Mouse (Mus musculus) neural tube, embryonic 14.5 days (tissue): ENCODE results near the gene Cops9. TPM values are rescaled to one million over a fixed set of nuclear protein-coding genes. Genes with fewer than 3 reads are reported as not detected.

Experiments used
- ATAC-seq: fragments of 200-750 bp; cut with Nextera tagmentation; 2 replicates; pipeline ENCODE4 v1.8.0; 2017; ENCODE audit warnings: low read depth, mild to moderate bottlenecking, moderate TSS enrichment, moderate library complexity
- H3K27ac ChIP-seq: fragments of 300-500 bp; sonication (generic); 2 replicates; pipeline ENCODE4 v1.5.1; 2014; ENCODE audit warnings: low read depth, mild to moderate bottlenecking, control low read depth, low read length, moderate library complexity, mixed read lengths
- H3K27me3 ChIP-seq: fragments of 300-500 bp; sonication (generic); 2 replicates; pipeline ENCODE4 v1.6.1; 2014; ENCODE audit warnings: low read length; ENCODE audit not compliant: control insufficient read depth, insufficient read depth
- H3K36me3 ChIP-seq: fragments of 300-500 bp; sonication (generic); 2 replicates; pipeline ENCODE4 v1.6.1; 2014; ENCODE audit warnings: low read length, mixed read lengths; ENCODE audit not compliant: control insufficient read depth, insufficient read depth
- H3K4me1 ChIP-seq: fragments of 300-500 bp; sonication (generic); 2 replicates; pipeline ENCODE4 v1.6.1; 2014; ENCODE audit warnings: low read length; ENCODE audit not compliant: control insufficient read depth, insufficient read depth
- H3K4me2 ChIP-seq: fragments of 300-500 bp; sonication (generic); 2 replicates; pipeline ENCODE4 v1.6.1; 2014; ENCODE audit warnings: mild to moderate bottlenecking, low read depth, low read length, control low read depth
- H3K4me3 ChIP-seq: fragments of 300-500 bp; sonication (generic); 2 replicates; pipeline ENCODE4 v1.5.1; 2014; ENCODE audit warnings: low read depth, low read length, control low read depth, mixed read lengths
- H3K9ac ChIP-seq: fragments of 300-500 bp; sonication (generic); replicated peaks from 2 replicates; pipeline ENCODE4 v1.6.1; 2014; ENCODE audit warnings: low read depth, mild to moderate bottlenecking, control low read depth, low read length, mixed read lengths
- H3K9me3 ChIP-seq: fragments of 300-500 bp; sonication (generic); 2 replicates; pipeline ENCODE4 v1.6.1; 2016; ENCODE audit warnings: low read length; ENCODE audit not compliant: control insufficient read depth
- WGBS: fragments of 180-500 bp; shearing (Covaris S2); extraction: QIAGEN DNeasy Blood & Tissue Kit; methylation state at CpG from one replicate; pipeline ENCODE4 v1.1.7; 2014; 5-methylcytosine and 5-hydroxymethylcytosine counted together
- polyA plus RNA-seq: library from polyadenylated mRNA; unstranded; fragments of >200 nt; fragmentation: Nextera tagmentation; extraction: Ambion mirVana; gene quantifications from 2 replicates; pipeline ENCODE4 v1.2.1, GENCODE M21; 2014

Gene Cops9
- polyA plus RNA-seq, 1 experiment from 2014 or later, result 641 TPM

DNA sequence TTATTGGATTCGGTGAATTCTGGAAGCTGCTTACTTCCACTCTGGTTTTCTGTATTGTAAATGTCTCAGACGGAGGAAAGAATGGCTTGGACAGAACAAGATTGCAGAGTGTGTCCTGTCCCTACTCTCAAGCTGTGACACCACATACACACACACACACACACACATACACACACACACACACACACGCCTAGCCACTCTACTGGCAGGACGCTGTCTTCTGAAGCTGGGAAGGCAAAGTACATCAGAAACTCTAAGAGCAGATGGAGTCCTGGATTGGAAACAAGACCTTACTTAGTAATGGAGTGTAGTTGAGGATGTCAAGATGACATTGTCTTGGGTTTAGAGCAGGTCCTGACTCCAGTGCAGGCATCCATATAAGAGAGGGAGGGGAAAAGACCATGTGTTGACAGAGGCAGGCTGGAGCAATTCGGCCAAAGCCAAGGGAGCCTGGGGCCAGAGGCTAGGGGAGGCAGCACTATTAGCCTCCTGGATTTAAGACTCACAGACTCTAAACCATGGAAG lies 31.5 kb upstream of the Cops9 start:
- H3K36me3 ChIP-seq, result no peaks in the 10 kb centered on the region
- no peak for ATAC-seq
- 89% methylated on average over 5 of the region's 5 CpGs for WGBS
- H3K27ac ChIP-seq, result no peak overlapping the region
- no peak overlapping the region for H3K4me2 ChIP-seq
- H3K9me3 ChIP-seq, result no peaks in the 10 kb centered on the region
- H3K27me3 ChIP-seq, result no peaks in the 10 kb centered on the region
- H3K4me3 ChIP-seq, result no peak overlapping the region
- no peaks in the 10 kb centered on the region for H3K4me1 ChIP-seq
- no peak overlapping the region for H3K9ac ChIP-seq

DNA sequence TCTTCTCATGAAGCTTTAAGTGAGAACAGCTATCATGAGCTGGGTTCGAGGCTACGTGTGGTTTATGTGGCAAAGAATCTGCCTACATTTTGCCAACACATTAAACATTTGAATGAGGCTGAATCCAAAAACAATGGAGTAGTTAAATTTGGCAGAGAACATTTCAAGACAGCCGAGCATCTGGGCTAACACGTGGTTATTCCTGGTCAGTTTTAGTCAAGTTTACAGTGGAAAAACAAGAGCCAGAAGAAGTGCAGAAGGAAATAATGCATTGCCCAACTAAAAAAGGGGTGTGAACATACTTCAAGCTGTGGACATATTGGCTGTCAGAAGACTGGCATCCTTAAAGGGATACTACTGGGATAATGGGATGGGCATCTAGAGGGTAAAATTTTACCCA lies 29.5 kb upstream of the Cops9 start:
- H3K4me3 ChIP-seq, result no peak overlapping the region
- no peak overlapping the region for H3K4me2 ChIP-seq
- no peak for ATAC-seq
- no peak overlapping the region for H3K27ac ChIP-seq
- no peaks in the 10 kb centered on the region for H3K36me3 ChIP-seq
- 92% methylated on average over 4 of the region's 4 CpGs for WGBS
- no peak overlapping the region for H3K9ac ChIP-seq
- H3K27me3 ChIP-seq, result no peaks in the 10 kb centered on the region
- no peaks in the 10 kb centered on the region for H3K4me1 ChIP-seq
- no peaks in the 10 kb centered on the region for H3K9me3 ChIP-seq

DNA sequence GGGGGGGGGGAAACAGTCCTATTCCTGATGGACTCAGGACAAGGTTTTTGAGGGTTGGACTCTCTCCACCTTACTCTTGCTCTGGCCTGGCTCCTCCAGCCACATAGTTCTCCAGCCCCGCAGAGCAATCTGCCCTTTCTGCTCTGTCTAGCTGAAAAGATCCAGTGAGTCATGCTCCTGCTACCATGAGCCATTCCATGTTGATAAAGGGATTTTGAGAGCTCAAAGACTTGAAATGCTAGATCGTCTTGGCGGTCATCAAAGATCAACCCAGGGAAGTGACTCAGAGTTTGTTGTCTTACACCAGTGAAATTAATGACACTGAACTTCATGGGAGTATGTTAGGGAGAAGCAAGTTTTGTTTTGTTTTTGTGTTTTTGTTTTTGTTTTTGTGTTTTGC lies 27.6 kb upstream of the Cops9 start:
- Histone ChIP-seq H3K27me3 (no peaks in the 10 kb centered on the region), H3K4me1 (no peaks in the 10 kb centered on the region), H3K9me3 (no peaks in the 10 kb centered on the region), H3K27ac (no peak overlapping the region), H3K36me3 (no peaks in the 10 kb centered on the region), H3K4me3 (no peak overlapping the region), H3K9ac (no peak overlapping the region), H3K4me2 (no peak overlapping the region)
- no peak for ATAC-seq
- 97% methylated on average over 3 of the region's 3 CpGs for WGBS

DNA sequence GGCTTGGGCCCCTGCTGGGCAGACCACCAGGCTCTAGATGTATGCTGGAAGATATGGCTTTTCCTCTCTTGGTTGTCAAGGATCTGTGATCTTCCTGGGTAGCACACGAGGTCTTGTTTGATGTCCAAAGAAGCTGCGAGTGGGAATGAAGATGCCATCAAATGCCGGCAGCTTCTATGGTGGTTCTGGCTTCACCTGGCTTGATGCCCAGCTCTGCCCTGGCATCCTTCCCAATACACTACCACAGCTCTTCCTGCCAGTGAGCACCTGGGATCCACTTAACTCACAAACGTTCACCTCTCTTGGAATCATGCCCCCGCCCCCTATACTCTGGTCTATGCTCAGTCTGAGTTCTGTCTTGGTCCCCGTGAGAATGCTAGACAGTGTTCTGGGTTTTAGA lies 25.3 kb upstream of the Cops9 start:
- Histone ChIP-seq H3K36me3 (no peaks in the 10 kb centered on the region), H3K27me3 (no peaks in the 10 kb centered on the region), H3K4me2 (no peak overlapping the region), H3K9ac (no peak overlapping the region), H3K4me1 (no peaks in the 10 kb centered on the region), H3K9me3 (no peaks in the 10 kb centered on the region), H3K4me3 (no peak overlapping the region), H3K27ac (no peak overlapping the region)
- WGBS, result 81% methylated on average over 6 of the region's 6 CpGs
- no peak for ATAC-seq

DNA sequence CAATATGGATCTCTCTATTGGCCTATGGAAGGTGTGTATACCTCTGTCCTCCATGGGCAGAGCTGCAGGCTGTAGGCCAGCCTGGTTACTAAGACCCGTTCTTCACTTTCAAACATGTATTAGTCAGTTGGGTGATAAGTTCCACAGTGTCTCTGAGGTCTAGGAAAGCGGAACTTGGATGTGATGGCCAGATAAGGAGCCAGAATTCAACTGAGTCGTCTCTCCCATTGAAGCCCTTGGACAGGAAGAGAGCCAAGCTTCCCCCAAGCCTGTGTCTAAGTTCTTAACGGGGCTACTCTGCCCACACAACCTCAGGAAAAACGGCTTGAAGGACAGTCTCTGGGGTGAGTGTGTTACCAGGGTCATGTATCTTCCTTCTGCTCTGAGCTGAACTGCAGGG lies 17.6 kb upstream of the Cops9 start:
- no peak overlapping the region for H3K4me2 ChIP-seq
- no peak overlapping the region for H3K9ac ChIP-seq
- no peak for ATAC-seq
- H3K36me3 ChIP-seq, result no peaks in the 10 kb centered on the region
- no peaks in the 10 kb centered on the region for H3K27me3 ChIP-seq
- 78% methylated on average over 5 of the region's 5 CpGs for WGBS
- H3K4me3 ChIP-seq, result no peak overlapping the region
- H3K4me1 ChIP-seq, result no peaks in the 10 kb centered on the region
- H3K9me3 ChIP-seq, result no peaks in the 10 kb centered on the region
- no peak overlapping the region for H3K27ac ChIP-seq

DNA sequence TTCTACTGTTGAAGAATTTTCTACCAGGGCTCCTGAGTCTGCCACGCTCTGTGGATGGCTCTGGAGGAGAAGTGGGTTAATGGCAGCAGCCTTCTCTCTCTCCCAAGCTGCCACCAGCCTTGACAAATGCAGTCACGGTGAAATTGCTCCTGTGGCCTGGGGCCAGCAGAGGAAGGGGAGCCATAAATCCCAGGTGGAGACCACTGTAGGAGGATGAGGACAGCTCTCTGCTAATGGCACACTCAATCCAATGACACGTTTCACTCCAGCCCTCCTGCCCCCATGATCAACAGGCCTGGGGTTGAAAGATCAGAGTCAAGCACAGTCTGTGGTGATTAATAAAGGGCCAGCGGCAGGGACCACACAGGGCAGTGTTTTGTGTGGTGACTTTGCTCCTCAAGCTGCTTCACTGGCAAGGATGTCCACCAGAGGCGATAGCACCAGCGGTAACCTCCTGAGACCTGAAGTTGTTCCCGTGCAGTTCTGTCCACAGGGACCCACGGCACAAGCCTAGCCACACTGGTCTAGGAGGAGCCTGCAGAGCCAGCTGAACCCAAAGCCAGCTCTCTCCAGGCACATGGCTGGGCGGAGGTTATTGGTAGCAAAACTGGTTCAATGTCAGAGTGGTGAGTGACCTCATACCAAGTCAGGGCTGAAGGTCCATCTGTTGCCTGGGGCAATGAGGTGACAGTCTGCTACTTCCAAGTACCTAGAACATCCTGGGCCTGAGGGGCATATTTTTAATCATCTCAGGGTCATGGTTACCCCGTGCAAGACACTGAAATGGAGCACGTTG lies 15.4 kb upstream of the Cops9 start:
- H3K4me1 ChIP-seq, result no peaks in the 10 kb centered on the region
- no peak overlapping the region for H3K4me2 ChIP-seq
- H3K27ac ChIP-seq, result no peak overlapping the region
- H3K9me3 ChIP-seq, result no peaks in the 10 kb centered on the region
- no peaks in the 10 kb centered on the region for H3K27me3 ChIP-seq
- no peaks in the 10 kb centered on the region for H3K36me3 ChIP-seq
- WGBS, result 63% methylated on average over 11 of the region's 11 CpGs
- peak; percentile 69; the same call in 1 of the 2 replicates for ATAC-seq
- no peak overlapping the region for H3K4me3 ChIP-seq
- no peak overlapping the region for H3K9ac ChIP-seq

DNA sequence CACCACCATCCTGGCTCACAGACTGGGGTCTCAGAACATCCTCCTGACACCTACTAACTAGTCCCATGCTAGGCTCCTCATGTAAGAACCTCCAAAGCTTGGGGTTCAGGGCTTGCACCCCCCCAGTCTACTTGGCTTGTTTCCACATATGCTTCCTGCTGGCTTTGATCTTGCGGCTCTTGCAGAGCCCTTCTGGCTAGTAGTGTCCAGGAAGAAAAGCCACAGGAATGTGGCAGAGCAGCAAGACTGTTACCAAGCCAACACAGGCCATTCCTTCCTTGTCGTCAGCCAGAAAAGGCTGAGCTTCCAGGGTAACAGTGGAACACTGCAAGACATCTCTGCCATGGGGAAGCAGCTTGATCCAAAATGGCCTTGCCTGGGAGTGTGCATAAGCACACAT lies 12.9 kb upstream of the Cops9 start:
- Histone ChIP-seq H3K36me3 (no peaks in the 10 kb centered on the region), H3K4me2 (no peak overlapping the region), H3K9me3 (no peaks in the 10 kb centered on the region), H3K4me1 (no peaks in the 10 kb centered on the region), H3K27ac (no peak overlapping the region), H3K27me3 (no peaks in the 10 kb centered on the region), H3K4me3 (no peak overlapping the region), H3K9ac (no peak overlapping the region)
- WGBS, result 63% methylated on average over 2 of the region's 2 CpGs
- no peak for ATAC-seq

DNA sequence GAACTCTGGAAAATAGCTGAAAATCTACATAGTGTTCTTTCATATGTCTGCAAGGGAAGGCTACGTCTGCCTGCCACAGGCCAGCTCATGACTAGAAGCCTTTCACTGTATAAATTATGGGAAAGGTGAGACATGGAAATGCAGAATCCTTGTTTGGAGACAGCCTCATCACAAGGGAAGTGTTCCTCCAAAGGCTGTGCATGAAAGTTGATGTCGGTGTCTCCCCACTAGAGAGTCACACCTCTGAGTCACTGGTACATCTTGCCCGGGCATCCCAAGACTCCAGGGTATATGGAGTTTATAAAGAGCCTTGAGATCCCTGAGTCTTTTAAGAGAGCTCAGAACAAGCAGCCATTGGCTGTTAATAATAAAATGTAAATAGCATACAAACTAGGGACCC lies 11.4 kb upstream of the Cops9 start:
- H3K9ac ChIP-seq, result no peak overlapping the region
- no peaks in the 10 kb centered on the region for H3K9me3 ChIP-seq
- H3K27me3 ChIP-seq, result no peaks in the 10 kb centered on the region
- no peak overlapping the region for H3K4me3 ChIP-seq
- H3K4me2 ChIP-seq, result no peak overlapping the region
- 89% methylated on average over 3 of the region's 3 CpGs for WGBS
- no peak overlapping the region for H3K27ac ChIP-seq
- no peaks in the 10 kb centered on the region for H3K4me1 ChIP-seq
- H3K36me3 ChIP-seq, result no peaks in the 10 kb centered on the region
- no peak for ATAC-seq

DNA sequence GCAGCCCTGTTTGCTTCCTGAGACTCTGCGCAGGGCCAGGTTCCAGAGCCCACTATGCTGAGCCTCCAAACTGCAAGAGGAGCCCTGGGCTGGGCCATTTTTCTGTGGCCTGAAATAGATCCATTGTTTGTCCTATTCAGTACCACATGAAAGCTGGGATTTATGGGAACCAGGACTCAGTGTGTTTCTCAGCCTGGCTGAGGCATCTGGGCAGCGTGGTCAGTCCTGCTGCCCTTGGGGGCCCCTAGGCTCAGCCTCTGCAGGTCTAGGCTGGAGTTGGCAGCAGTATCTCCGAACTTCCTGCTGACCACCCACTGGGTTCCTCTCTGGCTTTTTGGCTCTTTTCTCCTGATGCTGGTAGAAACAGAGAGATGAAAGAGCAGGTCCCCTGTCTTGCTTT lies 9.7 kb upstream of the Cops9 start:
- 40% methylated on average over 3 of the region's 3 CpGs for WGBS

More for the DNA sequence above, 9.7 kb upstream of the Cops9 start:
- H3K36me3 ChIP-seq, result no peaks in the 10 kb centered on the region
- H3K27ac ChIP-seq, result no peak overlapping the region
- no peak overlapping the region for H3K9ac ChIP-seq
- H3K4me1 ChIP-seq, result no peaks in the 10 kb centered on the region
- no peaks in the 10 kb centered on the region for H3K27me3 ChIP-seq
- H3K4me3 ChIP-seq, result no peak overlapping the region
- ATAC-seq, result no peak
- no peaks in the 10 kb centered on the region for H3K9me3 ChIP-seq
- no peak overlapping the region for H3K4me2 ChIP-seq
